Mouse (Mus musculus) megakaryocyte progenitor cell, adult 5-6 weeks (primary cell): ENCODE measurements around the gene Clec4d. TPM values are rescaled to one million over a fixed set of nuclear protein-coding genes. Genes with fewer than 3 reads are reported as not detected.

Experiments
- ATAC-seq: replicated peaks from 2 replicates; pipeline ENCODE4 v1.8.0; 2016; ENCODE audit warnings: mild to moderate bottlenecking, moderate TSS enrichment, inconsistent platforms; ENCODE audit not compliant: poor library complexity
- total RNA-seq, 2 experiments: library from RNA; stranded (forward) in 1 of 2; stranded (reverse) in 1 of 2; fragments of 157-497, 149-512 nt in 1 of 2; fragments of 200-1000 nt in 1 of 2; gene quantifications; 2 replicates each; pipeline versions ENCODE4 v1.2.3 to v1.2.4; 2015 to 2017

The Clec4d gene
- total RNA-seq, 2 experiments from 2014 or later = 4.1 to 10.5 TPM

DNA sequence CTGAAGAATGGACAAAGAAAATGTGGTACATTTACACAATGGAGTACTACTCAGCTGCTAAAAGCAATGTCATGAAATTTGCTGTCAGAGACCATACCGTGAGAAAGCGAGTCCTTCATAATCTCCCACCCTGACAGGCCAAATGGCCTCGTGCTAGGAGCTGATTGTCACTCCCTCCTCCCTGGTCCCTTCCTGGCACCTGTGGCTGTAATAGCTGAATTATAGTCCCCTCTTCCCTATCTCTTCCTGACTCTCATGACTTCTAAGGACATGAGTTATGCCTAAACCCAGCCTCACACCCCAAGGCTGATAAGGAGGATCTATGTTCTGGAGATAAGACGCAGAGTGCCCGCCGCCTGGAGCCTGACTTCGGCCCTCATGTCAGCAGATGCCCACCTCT is 44.4 kb downstream of the Clec4d start:
- ATAC-seq = 0 out of 2 replicates have a peak, but pooled peaks have one; percentile 14

DNA sequence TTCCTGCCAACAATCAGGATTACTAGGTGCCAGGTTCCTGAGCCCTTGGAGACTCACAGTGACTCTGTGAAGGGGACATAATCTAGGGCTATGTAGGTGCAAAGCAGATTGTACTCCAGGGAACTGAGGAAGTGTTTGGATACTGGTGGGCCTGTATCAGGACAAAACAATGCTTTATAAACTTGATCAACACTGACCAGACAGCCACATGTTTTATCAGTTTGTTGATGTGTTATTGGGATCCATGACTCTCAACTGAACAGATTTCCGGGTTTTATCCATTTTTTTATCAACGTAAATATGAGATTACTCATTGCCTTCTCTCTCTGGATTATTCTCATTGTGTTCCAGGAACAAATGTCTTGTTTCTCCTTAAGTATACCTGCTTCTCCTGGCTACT is 46.1 kb downstream of the Clec4d start, which contains the start of gene Vmn2r19:
TSS of gene Vmn2r19 (plus strand) at position 301 of the 400 bp plus-strand sequence.
- no peak for ATAC-seq

Other genes with a start within 250 kb of the Clec4d start
- 0.74 and 1.1 TPM in 2 replicates for gene Clec4b1, start 212.1 kb upstream of the Clec4d start, total RNA-seq (2015)
- gene Clec4b1, start 212.1 kb upstream of the Clec4d start, total RNA-seq (2017) = 2.4 and 3.4 TPM in 2 replicates
- 80.3 and 116 TPM in 2 replicates for gene Clec4a2, start 155.7 kb upstream of the Clec4d start, total RNA-seq (2015)
- gene Clec4a2, start 155.7 kb upstream of the Clec4d start, total RNA-seq (2017) = 53.9 and 91.2 TPM in 2 replicates
- gene Clec4b2, start 89.2 kb upstream of the Clec4d start, total RNA-seq (2015) = 6.5 and 11.4 TPM in 2 replicates
- gene Clec4b2, start 89.2 kb upstream of the Clec4d start, total RNA-seq (2017) = 10.7 and 13.6 TPM in 2 replicates
- 0.81 TPM in 1 of 2 replicates, not detected in the other for gene Clec4n, start 32.3 kb upstream of the Clec4d start, total RNA-seq (2015)
- gene Clec4n, start 32.3 kb upstream of the Clec4d start, total RNA-seq (2017) = 0.54 and 1.2 TPM in 2 replicates
- 17.8 and 19.3 TPM in 2 replicates for gene Clec4e, start 27.8 kb downstream of the Clec4d start, total RNA-seq (2015)
- gene Clec4e, start 27.8 kb downstream of the Clec4d start, total RNA-seq (2017) = 17.2 and 19.6 TPM in 2 replicates
- gene Vmn2r19, start 46.2 kb downstream of the Clec4d start, total RNA-seq (2015) = not detected in 2 replicates
- gene Vmn2r19, start 46.2 kb downstream of the Clec4d start, total RNA-seq (2017) = not detected in 2 replicates
- gene Vmn2r20, start 156.0 kb downstream of the Clec4d start, total RNA-seq (2015) = not detected in 2 replicates
- gene Vmn2r20, start 156.0 kb downstream of the Clec4d start, total RNA-seq (2017) = not detected in 2 replicates